Mouse (Mus musculus): Measurements from ENCODE around the gene Mdm4.

DNA sequence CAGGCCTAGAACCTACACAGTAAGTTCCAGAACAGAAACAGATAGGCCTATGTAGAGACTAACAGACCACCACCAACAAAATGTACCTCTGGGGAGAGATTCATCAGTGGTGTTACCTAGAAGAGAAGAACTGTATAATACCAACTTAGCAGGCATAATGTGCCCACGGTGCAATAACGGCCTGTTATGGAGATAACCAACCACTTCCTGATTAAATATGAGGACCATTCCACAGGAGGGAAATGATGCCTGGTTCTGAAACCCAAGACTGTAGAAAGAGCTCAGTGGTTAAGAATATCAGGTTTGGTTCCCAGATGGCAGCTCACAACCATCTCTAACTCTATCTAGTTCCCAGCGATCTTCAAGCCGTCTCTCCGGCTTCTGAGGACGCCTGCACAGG, 30.0 kb downstream of the Mdm4 start:
- TF ChIP-seq CTCF (IDR thresholded peaks at IDR 0.05; ENCODE audit: low read depth, low read length): no peak
- TF ChIP-seq POLR2A (IDR thresholded peaks at IDR 0.05; ENCODE audit: insufficient read depth, low read length): no peak
- no peak for TF ChIP-seq EP300 (IDR thresholded peaks at IDR 0.05; ENCODE audit: insufficient read depth, low read depth, low read length)
